Mouse (Mus musculus) R1 (cell line): ENCODE data around the gene Brdt.
A peak's percentile ranks its signal among the peaks of the same experiment; 100 is the strongest.
"Not testable (repeated sequence)": the region's sequence is repeated elsewhere in the genome, so short reads cannot be mapped to it uniquely, and the experiment has no call there.

ENCODE experiments used
- DNase-seq: peaks from one replicate; pipeline ENCODE4 v3.0.0-alpha.2; 2018; ENCODE audit warnings: low read depth, low spot score

The Brdt gene

GRCm38 (mm10) chr5:107340404-107340803, 9.4 kb downstream of the Brdt start:
- DNase-seq, result no peak

- no peak for DNase-seq
Observed at GRCm38 (mm10) chr5:107342891-107343290, 11.9 kb downstream of the Brdt start.

DNA sequence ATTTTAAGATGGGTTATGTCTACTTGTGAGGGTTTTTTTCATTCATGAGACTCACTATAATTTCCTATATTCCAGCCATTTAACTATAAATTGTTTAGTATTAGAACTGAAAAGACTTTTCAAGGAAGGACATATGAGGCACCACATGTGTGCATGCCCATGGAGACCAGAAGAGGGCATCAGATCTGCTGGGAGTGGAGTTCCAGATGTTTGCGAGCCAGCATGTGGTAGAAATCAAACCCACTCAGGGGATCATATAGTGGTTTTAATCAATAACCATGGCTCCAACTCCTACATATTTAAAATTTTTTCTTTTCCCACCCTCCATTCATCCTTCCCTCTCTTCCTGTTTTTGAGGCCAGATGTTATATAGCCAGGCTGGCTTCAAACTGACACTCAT, 15.3 kb downstream of the Brdt start:
- no peak for DNase-seq

DNA sequence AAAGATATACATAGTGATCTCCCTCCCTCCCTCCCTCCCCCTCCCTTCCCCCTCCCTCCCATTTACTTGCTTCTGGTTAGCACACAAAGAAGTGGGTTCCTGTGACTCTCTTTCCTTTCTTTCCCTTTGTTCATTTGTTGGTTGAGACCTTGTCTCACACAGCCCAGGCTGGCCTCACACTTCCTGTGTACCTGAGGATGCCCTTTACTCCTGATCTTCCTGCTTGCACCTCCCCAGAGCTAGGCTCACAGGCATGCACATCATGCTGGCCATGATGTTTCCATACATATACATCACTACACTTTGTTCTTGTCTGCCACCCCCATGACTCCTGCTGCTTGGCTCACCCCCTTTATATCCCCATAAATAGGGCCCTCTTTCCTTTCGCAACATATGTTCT, 21.6 kb downstream of the Brdt start:
- no peak for DNase-seq

DNA sequence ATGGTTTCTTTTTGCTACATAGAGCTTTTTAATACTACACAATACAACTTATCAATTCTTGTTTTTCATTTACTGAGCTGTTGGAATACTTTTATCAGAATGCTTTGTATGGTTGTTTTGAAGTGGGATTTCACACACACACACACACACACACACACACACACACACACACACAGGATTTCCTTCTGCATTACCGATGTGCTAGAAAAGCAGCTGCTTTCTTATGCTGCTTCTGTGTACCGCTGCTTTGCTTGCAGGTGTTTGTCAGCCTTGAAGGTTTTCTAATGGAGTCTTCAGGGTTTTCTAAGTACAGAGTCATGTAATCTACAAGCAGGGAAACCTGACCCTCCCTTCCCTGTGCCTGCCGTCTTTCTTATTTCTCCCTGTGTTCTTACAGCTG, 23.0 kb downstream of the Brdt start:
- no peak for DNase-seq

DNA sequence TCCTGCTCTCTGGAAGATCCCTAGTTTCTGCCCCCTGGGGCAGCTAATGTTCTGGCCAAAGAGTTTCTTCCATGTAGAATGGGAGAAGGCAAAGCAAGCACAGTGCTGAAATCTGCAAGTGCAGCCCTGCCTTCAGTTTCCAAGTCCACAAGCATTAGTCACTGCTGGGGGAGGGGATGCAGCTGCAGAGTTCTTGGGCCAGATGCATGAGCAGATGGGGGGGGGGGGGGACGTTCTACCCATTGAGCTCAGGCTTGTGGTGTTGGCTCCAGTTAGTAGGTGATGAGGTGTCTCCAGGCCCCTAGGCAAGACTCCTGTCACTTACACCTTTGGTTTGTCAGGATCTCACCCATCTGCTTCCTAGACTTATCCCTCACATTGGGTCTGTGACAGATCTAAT, 24.8 kb downstream of the Brdt start:
- DNase-seq, result no peak

DNA sequence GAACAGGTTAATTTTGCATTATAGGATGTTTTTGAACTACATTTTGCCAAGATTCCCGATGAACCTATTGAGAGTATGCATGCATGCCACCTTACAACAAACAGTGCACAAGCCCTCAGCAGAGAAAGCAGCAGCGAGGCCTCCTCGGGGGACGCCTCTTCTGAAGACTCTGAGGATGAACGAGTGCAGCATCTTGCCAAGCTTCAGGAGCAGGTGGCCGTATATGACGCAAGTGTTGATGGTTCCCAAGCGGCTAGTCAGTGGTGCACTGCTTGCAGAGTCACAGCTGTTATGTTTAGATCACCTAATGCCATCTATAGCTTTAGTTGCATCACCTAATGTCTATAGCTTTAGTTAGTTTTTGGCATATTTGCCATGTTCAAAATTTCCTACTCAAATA, 26.8 kb downstream of the Brdt start:
- no peak for DNase-seq

DNA sequence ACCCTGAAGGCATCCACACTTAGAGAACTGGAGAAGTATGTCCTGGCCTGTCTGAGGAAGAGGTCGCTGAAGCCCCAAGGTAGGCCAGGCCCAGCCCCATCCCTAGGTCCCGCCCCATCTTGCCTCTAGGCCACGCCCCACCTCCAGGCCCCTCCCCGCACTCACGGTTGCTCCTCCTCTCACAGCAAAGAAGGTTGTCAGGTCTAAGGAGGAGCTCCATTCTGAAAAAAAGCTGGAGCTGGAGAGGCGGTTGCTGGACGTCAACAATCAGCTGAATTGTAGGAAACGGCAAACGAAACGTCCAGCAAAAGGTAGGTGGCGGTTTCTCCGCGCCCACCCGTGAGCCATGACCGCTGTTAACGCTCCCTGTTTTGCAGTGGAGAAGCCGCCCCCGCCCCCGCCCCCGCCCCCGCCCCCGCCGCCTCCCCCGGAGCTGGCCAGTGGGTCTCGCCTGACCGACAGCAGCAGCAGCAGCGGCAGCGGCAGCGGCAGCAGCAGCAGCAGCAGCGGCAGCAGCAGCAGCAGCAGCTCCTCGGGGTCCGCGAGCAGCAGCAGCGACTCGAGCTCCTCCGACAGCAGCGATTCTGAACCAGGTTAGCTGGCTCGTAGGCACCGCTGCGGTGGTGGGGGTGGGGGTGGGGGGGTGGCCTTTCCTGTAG, 28.6 kb downstream of the Brdt start:
- peak; percentile 90 for DNase-seq

DNA sequence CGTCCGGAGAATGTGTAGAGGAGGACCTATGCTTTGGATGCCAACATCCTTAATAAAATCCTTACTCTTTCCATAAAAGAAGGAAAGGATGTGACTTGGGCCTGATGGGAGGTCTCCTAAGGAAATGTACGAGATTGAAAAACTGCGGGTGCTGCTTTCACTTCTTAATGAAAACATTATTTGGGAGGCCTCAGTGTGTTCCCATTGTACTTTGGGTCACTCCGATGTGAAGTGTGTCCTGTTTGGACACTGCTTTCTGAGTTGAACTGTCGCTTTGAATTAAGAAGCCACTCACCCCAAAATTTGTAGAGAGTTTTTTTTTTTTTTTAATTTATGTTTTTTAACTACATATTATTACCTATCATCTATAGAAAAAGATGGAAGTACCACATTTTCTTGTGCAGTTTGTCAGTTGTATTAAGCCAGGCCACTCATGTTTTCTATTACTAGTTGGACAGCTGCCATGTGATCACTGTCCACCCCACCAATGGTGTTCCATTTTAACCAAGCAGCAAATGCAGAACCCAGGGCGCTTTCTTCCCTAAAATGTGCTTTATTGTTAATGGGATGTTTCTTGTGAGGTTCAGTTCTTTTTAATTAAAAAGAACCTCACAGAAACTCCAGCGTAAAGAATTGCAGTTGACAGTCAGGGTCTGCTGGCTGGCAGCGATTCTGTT, 29.2 kb downstream of the Brdt start:
- no peak for DNase-seq

DNA sequence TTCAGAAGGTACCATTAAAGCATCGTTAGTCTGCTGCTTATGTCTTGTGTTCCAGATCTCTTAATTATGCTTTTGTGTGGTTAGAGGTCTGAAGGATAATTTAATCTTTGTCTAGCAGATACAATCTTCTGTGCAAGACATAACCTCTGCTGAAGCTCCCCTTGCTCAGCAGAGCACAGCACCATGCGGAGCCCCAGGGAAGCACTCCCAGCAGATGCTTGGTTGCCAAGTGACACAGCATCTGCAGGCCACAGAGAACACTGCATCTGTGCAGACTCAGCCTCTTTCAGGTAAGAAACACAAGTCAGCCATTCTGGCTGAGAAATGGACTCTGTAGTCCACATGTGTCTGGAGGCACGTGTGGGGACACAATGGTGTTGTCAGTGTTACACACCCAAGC, 39.1 kb downstream of the Brdt start:
- no peak for DNase-seq

- DNase-seq, result no peak
Observed at GRCm38 (mm10) chr5:107371335-107371734, 40.4 kb downstream of the Brdt start.

DNA sequence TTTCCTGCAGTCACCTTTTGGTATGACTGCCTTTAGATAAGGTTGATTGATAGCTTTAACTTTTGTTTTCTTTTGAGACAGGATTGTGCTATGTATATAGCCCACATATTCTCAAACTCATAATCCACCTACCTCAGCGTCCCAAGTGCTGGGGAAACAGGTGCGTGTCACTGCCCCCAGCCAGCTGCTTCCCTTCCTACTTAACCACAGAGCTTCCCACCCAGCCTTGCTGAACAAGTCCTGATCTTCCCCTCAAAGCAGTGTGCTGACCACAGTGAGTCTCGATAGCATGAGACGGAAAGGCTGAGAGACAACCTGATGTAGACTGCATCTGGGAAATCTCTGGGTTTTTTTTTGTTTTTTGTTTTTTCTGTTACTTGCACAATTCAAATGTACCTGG, 42.3 kb downstream of the Brdt start:
- DNase-seq, result no peak

- DNase-seq, result not testable (repeated sequence)
Observed at GRCm38 (mm10) chr5:107386448-107386847, 55.5 kb downstream of the Brdt start.

DNA sequence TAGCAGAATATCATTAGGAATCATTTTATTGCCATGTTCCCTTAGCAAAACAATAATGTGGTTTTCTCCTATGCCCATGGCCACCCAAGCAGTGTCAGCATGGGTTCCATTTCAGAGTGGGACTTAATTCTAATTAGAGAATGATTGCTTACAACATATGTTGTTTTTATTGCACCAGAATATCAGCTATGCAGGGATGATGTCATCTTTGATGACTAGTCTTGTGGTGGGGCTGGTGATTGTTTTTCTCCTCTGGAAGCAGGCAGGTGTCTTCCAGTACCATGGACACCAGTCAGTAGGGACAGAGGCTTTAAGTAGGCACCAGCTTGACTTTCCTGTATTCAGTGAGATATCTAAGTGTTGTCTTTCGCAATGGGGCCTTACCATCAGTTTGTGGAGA, 56.8 kb downstream of the Brdt start:
- no peak for DNase-seq

GRCm38 (mm10) chr5:107389373-107389772, 58.4 kb downstream of the Brdt start:
- DNase-seq, result no peak

DNA sequence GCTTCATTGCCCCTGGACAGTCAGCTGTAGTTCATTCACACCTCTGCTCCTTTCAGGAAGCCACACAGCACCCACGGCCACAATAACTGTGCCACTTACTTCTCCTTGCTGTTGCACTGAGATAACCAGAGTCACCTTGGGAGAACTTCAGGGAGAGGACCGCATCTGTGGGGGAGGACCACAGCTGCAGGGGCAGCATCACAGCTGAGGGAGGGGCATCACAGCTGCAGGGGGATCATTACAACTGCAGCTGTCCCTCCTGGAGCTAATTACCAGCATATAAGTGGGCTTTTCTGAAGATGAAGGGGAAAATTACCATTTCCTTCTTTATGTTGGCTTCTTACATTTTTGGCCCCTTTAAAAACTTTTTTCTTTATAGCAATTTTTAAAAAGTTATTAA, 63.5 kb downstream of the Brdt start:
- no peak for DNase-seq

DNA sequence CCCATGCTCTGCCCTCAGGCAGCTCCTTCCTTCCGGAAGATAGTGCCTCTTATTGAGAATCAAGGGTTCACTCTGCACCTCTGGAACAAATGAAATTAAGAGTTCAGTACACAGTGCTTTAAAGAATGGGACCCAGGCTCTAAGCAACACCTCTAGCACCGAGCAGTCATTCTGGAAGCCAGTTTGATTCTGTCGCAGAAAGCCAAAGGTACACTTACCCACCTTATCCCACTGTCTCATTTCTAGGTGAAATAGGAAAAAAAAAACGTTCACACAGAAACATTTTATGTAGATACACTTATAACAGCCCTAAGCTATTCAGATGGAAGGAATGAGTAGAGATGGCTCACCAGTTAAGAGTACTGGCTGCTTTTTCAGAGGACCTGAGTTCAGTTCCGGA, 71.5 kb downstream of the Brdt start, which contains the start of gene Ephx4:
Gene Ephx4, plus strand, starts transcription at position 301 of the 400 bp plus-strand sequence.
- DNase-seq, result no peak

- DNase-seq, result peak; percentile 73
Observed at GRCm38 (mm10) chr5:107403011-107403946, 72.3 kb downstream of the Brdt start.

DNA sequence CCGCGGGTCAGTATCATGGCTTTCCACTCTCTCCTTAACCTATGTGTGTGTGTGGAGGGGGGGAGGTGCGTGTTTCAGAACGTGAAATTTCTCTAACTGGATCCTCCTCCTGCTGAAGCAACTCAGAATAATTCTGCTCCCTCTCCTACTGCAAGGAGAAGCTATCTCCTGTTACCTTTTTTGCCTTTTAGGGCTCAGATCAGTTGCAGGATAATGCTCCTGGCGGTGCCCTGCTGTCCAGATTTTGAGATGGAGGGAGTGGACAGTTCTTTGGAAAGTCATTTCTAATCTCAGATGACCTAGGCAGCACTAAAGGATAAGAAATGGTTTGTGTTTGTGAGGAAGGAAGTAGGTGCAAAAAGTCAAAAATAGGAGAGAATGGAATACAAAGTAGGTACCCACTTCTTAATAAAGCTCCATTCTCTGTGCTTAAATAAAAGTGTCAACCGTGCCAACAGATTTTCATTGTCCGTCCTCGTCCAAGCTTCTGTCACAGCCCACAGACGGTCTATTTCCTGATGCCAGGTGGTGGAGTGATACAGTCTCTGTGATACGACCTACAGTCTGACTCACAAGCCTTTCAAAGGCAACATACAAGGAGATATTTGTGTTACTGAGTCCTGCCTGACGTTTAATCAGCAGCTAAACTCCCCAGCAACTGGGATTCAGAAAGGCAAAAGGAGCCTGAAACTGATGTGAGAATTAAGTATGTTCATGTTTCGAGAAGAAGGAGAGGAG, 73.2 kb downstream of the Brdt start:
- no peak for DNase-seq

- no peak for DNase-seq
Observed at GRCm38 (mm10) chr5:107405361-107405760, 74.4 kb downstream of the Brdt start.

- DNase-seq, result no peak
Observed at GRCm38 (mm10) chr5:107410305-107410704, 79.3 kb downstream of the Brdt start.

DNA sequence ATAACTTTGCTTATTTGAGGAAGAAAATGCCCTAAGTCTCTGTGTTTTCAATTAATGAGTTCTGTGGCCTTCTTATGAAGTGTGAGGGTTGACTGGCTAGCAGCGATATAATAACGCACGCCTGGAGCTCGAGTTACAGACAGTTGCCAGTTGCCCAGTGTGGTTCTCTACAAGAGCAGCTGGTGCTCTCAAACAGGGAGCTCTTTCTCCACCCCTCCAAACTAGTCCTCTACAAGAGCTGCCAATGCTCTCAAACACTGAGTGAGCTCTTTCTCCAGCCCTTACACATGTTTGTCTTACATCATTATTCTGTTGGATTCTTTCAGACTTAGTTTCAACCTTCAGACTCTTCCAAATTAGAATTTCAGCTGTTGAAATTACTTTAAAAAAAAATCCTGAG, 80.4 kb downstream of the Brdt start:
- no peak for DNase-seq
